8 mouse cellular contexts compared by ENCODE assay signal in the genomic region with DNA sequence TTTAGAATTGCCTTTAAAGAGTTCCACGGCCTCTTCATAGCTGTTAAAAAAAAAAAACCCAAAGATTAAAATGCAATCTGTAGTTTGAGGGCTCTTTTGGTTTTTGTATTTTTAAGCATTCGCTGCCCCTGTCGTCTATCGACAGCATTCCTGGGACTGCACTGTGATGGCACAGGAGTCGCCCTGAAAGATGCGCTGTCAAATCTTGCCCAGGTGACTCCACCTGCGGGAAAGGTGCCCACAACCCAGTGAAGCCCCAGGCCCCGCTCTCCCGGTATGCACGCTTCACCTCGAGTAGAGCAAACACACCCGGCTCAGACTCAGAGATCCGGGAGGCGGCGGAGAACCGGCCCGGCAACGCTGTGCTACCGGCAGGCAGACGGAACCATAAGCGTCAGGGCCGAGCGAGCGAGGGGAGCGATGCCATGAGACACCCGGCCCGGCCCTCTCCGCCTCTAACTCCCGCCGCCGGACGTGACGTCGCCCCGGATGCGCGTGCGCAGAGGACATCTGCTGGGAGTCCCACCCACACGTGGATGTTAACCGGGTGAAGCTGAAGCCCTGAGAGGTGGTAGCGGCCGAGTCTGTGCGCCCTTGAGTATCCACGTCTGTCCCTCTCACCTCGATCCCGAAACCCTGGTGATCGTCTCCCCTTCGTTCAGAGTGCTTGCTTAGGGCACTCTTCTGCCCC. TPM values are rescaled to one million over a fixed set of nuclear protein-coding genes. Genes with fewer than 3 reads are reported as not detected.
DNase-seq lines count a peak whose midpoint lies in the region; ATAC-seq lines count a peak whose summit lies in the region.

Gene Tbc1d7, minus strand, starts transcription at position 482 of the 691 bp plus-strand sequence.

- H3K4me3 ChIP-seq in hindbrain, embryonic 14.5 days (replicated peaks; ENCODE audit: low read length), result peak within 1 kb of the TSS; percentile 70

- peaks cover 6% of the 10 kb centered on the region; the same call in 1 of the 2 replicates for H3K36me3 ChIP-seq in hindbrain, embryonic 14.5 days (replicated peaks; ENCODE audit: control insufficient read depth, insufficient read depth)

- peak; percentile 95 for DNase-seq in R1 (ENCODE audit: low read depth, low spot score)
- DNase-seq in cerebellum, postnatal 25 days, result peak; percentile 99
- DNase-seq in frontal cortex, postnatal 25 days (ENCODE audit: low spot score in 2 of 2), result peak; percentile 94 to 97
- DNase-seq in hindbrain, embryonic 14.5 days (ENCODE audit: low spot score), result peak; percentile 99
- DNase-seq in layer of hippocampus, postnatal 36 days, result peak; percentile 97 to 98
- peak; percentile 98 for DNase-seq in lung, postnatal 36 days
- DNase-seq in retina, postnatal 1 day, result peak; percentile 98
- DNase-seq in urinary bladder, adult 18-20 months (ENCODE audit: low spot score in 2 of 2), result peak; percentile 96 to 97

- no peaks in the 10 kb centered on the region for H3K27me3 ChIP-seq in hindbrain, embryonic 14.5 days (ENCODE audit: control insufficient read depth, insufficient read depth, low read length)

- peak within 1 kb of the TSS; percentile 90 for H3K9ac ChIP-seq in hindbrain, embryonic 14.5 days

- 1% methylated on average over 46 of the region's 48 CpGs for WGBS in hindbrain, embryonic 14.5 days

- ATAC-seq in hindbrain, embryonic 14.5 days (ENCODE audit: low FRiP score), result peak; percentile 96

- peak within 1 kb of the TSS; percentile 62 for H3K4me2 ChIP-seq in hindbrain, embryonic 14.5 days (replicated peaks)

- peaks cover 14% of the 10 kb centered on the region; the same call in 1 of the 2 replicates for H3K4me1 ChIP-seq in hindbrain, embryonic 14.5 days (replicated peaks; ENCODE audit: control insufficient read depth, insufficient read depth, low read length)

- peak within 1 kb of the TSS; percentile 87 for H3K27ac ChIP-seq in hindbrain, embryonic 14.5 days

- H3K9me3 ChIP-seq in hindbrain, embryonic 14.5 days (ENCODE audit: control insufficient read depth, low read length), result no peaks in the 10 kb centered on the region

RNA-seq across cellular contexts. Expression of gene Tbc1d7, which starts in this region (rescaled TPM):
- 82.5 and 91.4 TPM in 2 replicates for polyA plus RNA-seq in hindbrain, embryonic 14.5 days (2014; fragmentation: Nextera tagmentation; extraction: Ambion mirVana)
- 10 to 100 TPM; 26.2 to 27.2 TPM for total RNA-seq in layer of hippocampus, postnatal 36 days (2021)

Comparison
In these comparisons a context has a peak if more than half of its experiments do, and no peak if none do; other contexts are left out.
1. Peak in every context shown above with its lines: DNase-seq, ATAC-seq, H3K4me3 ChIP-seq and H3K27ac ChIP-seq.